Mouse (Mus musculus) heart, embryonic 16.5 days (tissue): ENCODE results near the gene Krt19. TPM values are rescaled to one million over a fixed set of nuclear protein-coding genes. Genes with fewer than 3 reads are reported as not detected.

Source experiments
- ATAC-seq: fragments of 200-750 bp; cut with Nextera tagmentation; replicated peaks from 2 replicates; pipeline ENCODE4 v1.8.0; 2017; ENCODE audit warnings: moderate number of reproducible peaks; ENCODE audit not compliant: insufficient read depth, low FRiP score; ENCODE audit errors: extremely low read depth
- H3K27ac ChIP-seq: fragments of 300-500 bp; sonication (generic); 2 replicates; pipeline ENCODE4 v1.5.1; 2014; ENCODE audit warnings: mild to moderate bottlenecking, low read length, control low read depth, moderate library complexity
- H3K27me3 ChIP-seq: fragments of 300-500 bp; sonication (generic); 2 replicates; pipeline ENCODE4 v1.6.1; 2014; ENCODE audit warnings: low read length, mixed read lengths; ENCODE audit not compliant: control insufficient read depth, insufficient read depth
- H3K36me3 ChIP-seq: fragments of 300-500 bp; sonication (generic); 2 replicates; pipeline ENCODE4 v1.6.1; 2014; ENCODE audit not compliant: control insufficient read depth, insufficient read depth
- H3K4me1 ChIP-seq: fragments of 300-500 bp; sonication (generic); 2 replicates; pipeline ENCODE4 v1.6.1; 2014; ENCODE audit warnings: low read length, mixed read lengths; ENCODE audit not compliant: control insufficient read depth, insufficient read depth
- H3K4me2 ChIP-seq: fragments of 300-500 bp; sonication (generic); 2 replicates; pipeline ENCODE4 v1.6.1; 2014; ENCODE audit warnings: low read depth, mild to moderate bottlenecking, control low read depth, low read length
- H3K4me3 ChIP-seq: fragments of 300-500 bp; sonication (generic); 2 replicates; pipeline ENCODE4 v1.5.1; 2014; ENCODE audit warnings: mild to moderate bottlenecking, control low read depth, low read length
- H3K9ac ChIP-seq: fragments of 300-500 bp; sonication (generic); 2 replicates; pipeline ENCODE4 v1.6.1; 2014; ENCODE audit warnings: low read length, control low read depth
- H3K9me3 ChIP-seq: fragments of 300-500 bp; sonication (generic); replicated peaks from 2 replicates; pipeline ENCODE4 v1.6.1; 2016; ENCODE audit warnings: low read length; ENCODE audit not compliant: control insufficient read depth
- WGBS: fragments of 180-500 bp; shearing (Covaris S2); extraction: QIAGEN DNeasy Blood & Tissue Kit; methylation state at CpG from one replicate; pipeline ENCODE4 v1.1.7; 2014; 5-methylcytosine and 5-hydroxymethylcytosine counted together
- polyA plus RNA-seq: library from polyadenylated mRNA; unstranded; fragments of >200 nt; fragmentation: Nextera tagmentation; extraction: Ambion mirVana; gene quantifications from 2 replicates; pipeline ENCODE4 v1.2.1, GENCODE M21; 2015

The Krt19 gene
- polyA plus RNA-seq, 1 experiment from 2014 or later: 64.1 TPM

GRCm38 (mm10) chr11:100112935-100113741 is 35.3 kb downstream of the Krt19 start:
- no peaks in the 10 kb centered on the region for H3K27me3 ChIP-seq
- no peaks in the 10 kb centered on the region for H3K36me3 ChIP-seq
- H3K9ac ChIP-seq: no peak overlapping the region
- no peaks in the 10 kb centered on the region for H3K4me1 ChIP-seq
- 76% methylated on average over 11 of the region's 11 CpGs for WGBS
- H3K9me3 ChIP-seq: no peaks in the 10 kb centered on the region
- H3K27ac ChIP-seq: no peak overlapping the region
- ATAC-seq: no peak
- no peak overlapping the region for H3K4me2 ChIP-seq
- H3K4me3 ChIP-seq: no peak overlapping the region

GRCm38 (mm10) chr11:100105576-100106122 is 42.8 kb downstream of the Krt19 start, which contains the start of gene Krt36:
Gene Krt36 (minus strand): TSS chr11:100105626.
- H3K27ac ChIP-seq: no peak within 1 kb of the TSS
- H3K4me1 ChIP-seq: no peaks in the 10 kb centered on the region
- H3K36me3 ChIP-seq: no peaks in the 10 kb centered on the region
- no peak within 1 kb of the TSS for H3K9ac ChIP-seq
- H3K27me3 ChIP-seq: no peaks in the 10 kb centered on the region
- ATAC-seq: no peak
- no peaks in the 10 kb centered on the region for H3K9me3 ChIP-seq
- H3K4me2 ChIP-seq: no peak within 1 kb of the TSS
- H3K4me3 ChIP-seq: no peak within 1 kb of the TSS
- 79% methylated on average over 6 of the region's 6 CpGs for WGBS

- Histone ChIP-seq H3K36me3 (no peaks in the 10 kb centered on the region), H3K4me2 (no peak overlapping the region), H3K27ac (no peak overlapping the region), H3K4me1 (no peaks in the 10 kb centered on the region), H3K9ac (no peak overlapping the region), H3K9me3 (no peaks in the 10 kb centered on the region), H3K4me3 (no peak overlapping the region), H3K27me3 (no peaks in the 10 kb centered on the region)
- WGBS: 49% methylated on average over 15 of the region's 15 CpGs
- no peak for ATAC-seq
Observed at GRCm38 (mm10) chr11:100102693-100103429, 45.6 kb downstream of the Krt19 start.

- 73% methylated on average over 4 of the region's 4 CpGs for WGBS
- Histone ChIP-seq H3K4me2 (no peak overlapping the region), H3K9ac (no peak overlapping the region), H3K9me3 (no peaks in the 10 kb centered on the region), H3K27me3 (no peaks in the 10 kb centered on the region), H3K36me3 (no peaks in the 10 kb centered on the region), H3K4me1 (no peaks in the 10 kb centered on the region), H3K4me3 (no peak overlapping the region), H3K27ac (no peak overlapping the region)
- no peak for ATAC-seq
Observed at GRCm38 (mm10) chr11:100100391-100100790, 48.1 kb downstream of the Krt19 start.

GRCm38 (mm10) chr11:100097819-100098218 is 50.6 kb downstream of the Krt19 start:
- WGBS: 65% methylated on average over 9 of the region's 9 CpGs
- Histone ChIP-seq H3K27me3 (no peaks in the 10 kb centered on the region), H3K36me3 (no peaks in the 10 kb centered on the region), H3K27ac (no peak overlapping the region), H3K9me3 (no peaks in the 10 kb centered on the region), H3K4me3 (no peak overlapping the region), H3K4me1 (no peaks in the 10 kb centered on the region), H3K4me2 (no peak overlapping the region), H3K9ac (no peak overlapping the region)
- no peak; the same call in 1 of the 2 replicates for ATAC-seq

GRCm38 (mm10) chr11:100096141-100096540 is 52.3 kb downstream of the Krt19 start, which contains the start of gene Krt35:
Gene Krt35 (minus strand): TSS chr11:100096241.
- Histone ChIP-seq H3K27ac (no peak within 1 kb of the TSS), H3K36me3 (no peaks in the 10 kb centered on the region), H3K27me3 (no peaks in the 10 kb centered on the region), H3K4me2 (no peak within 1 kb of the TSS), H3K4me1 (no peaks in the 10 kb centered on the region), H3K4me3 (no peak within 1 kb of the TSS), H3K9ac (no peak within 1 kb of the TSS), H3K9me3 (no peaks in the 10 kb centered on the region)
- no peak for ATAC-seq
- WGBS: 88% methylated on average over 9 of the region's 9 CpGs

Other genes with a start within 250 kb of the Krt19 start
- not detected in 2 replicates for gene Krtap31-1, start 240.7 kb downstream of the Krt19 start, polyA plus RNA-seq
- gene Gm11565, start 233.9 kb downstream of the Krt19 start, polyA plus RNA-seq: not detected in 2 replicates
- not detected in 2 replicates for gene Krtap31-2, start 212.4 kb downstream of the Krt19 start, polyA plus RNA-seq
- gene Krtap9-5, start 200.2 kb downstream of the Krt19 start, polyA plus RNA-seq: not detected in 2 replicates
- gene Krtap29-1, start 169.6 kb downstream of the Krt19 start, polyA plus RNA-seq: not detected in 2 replicates
- not detected in 2 replicates for gene Krtap16-1, start 162.1 kb downstream of the Krt19 start, polyA plus RNA-seq
- 0.27 TPM in 1 of 2 replicates, not detected in the other for gene Krtap17-1, start 154.7 kb downstream of the Krt19 start, polyA plus RNA-seq
- not detected in 2 replicates for gene Krt33a, start 132.5 kb downstream of the Krt19 start, polyA plus RNA-seq
- not detected in 2 replicates for gene Krt33b, start 118.8 kb downstream of the Krt19 start, polyA plus RNA-seq
- gene Krt34, start 107.1 kb downstream of the Krt19 start, polyA plus RNA-seq: not detected in 2 replicates
- gene Krt31, start 98.1 kb downstream of the Krt19 start, polyA plus RNA-seq: 0.12 TPM in 1 of 2 replicates, not detected in the other
- not detected in 2 replicates for gene Krt32, start 60.4 kb downstream of the Krt19 start, polyA plus RNA-seq
- gene Krt35, start 52.4 kb downstream of the Krt19 start, polyA plus RNA-seq: not detected in 2 replicates
- gene Krt36, start 43.0 kb downstream of the Krt19 start, polyA plus RNA-seq: not detected in 2 replicates
- gene Krt13, start 27.1 kb downstream of the Krt19 start, polyA plus RNA-seq: 0.58 and 1.7 TPM in 2 replicates
- gene Krt15, start 12.7 kb downstream of the Krt19 start, polyA plus RNA-seq: 12.4 and 18.4 TPM in 2 replicates
- not detected in 2 replicates for gene Krt9, start 44.6 kb upstream of the Krt19 start, polyA plus RNA-seq
- gene Krt14, start 58.9 kb upstream of the Krt19 start, polyA plus RNA-seq: 5.0 and 7.8 TPM in 2 replicates
- gene Krt16, start 100.2 kb upstream of the Krt19 start, polyA plus RNA-seq: 0.24 and 0.49 TPM in 2 replicates
- gene Krt17, start 112.4 kb upstream of the Krt19 start, polyA plus RNA-seq: 26.6 and 58.5 TPM in 2 replicates
- not detected in 2 replicates for gene Krt42, start 121.2 kb upstream of the Krt19 start, polyA plus RNA-seq
- gene Eif1, start 171.2 kb upstream of the Krt19 start, polyA plus RNA-seq: 1,600 and 1,609 TPM in 2 replicates
- gene Gast, start 185.7 kb upstream of the Krt19 start, polyA plus RNA-seq: not detected in 2 replicates
- 5.6 and 5.8 TPM in 2 replicates for gene Hap1, start 207.5 kb upstream of the Krt19 start, polyA plus RNA-seq
- 140 and 155 TPM in 2 replicates for gene Jup, start 249.1 kb upstream of the Krt19 start, polyA plus RNA-seq